Mouse (Mus musculus): ENCODE results near the gene Eif4a1.

The Eif4a1 gene

GRCm38 (mm10) chr11:69621571-69622268 is 50.5 kb downstream of the Eif4a1 start, which contains the start of gene Sat2:
Sat2 (plus strand) TSS chr11:69622024.
- in situ Hi-C loops (cut with MboI; ENCODE audit: low pct_unique_long_range_greater_than_20kb in 1 of 2, low sequenced_read_pairs in 2 of 2, unreplicated experiment in 1 of 2), result loop anchor here in 1 of 2 experiments (25.0 kb wide), 1 partner anchor 209 kb away; the partner anchor contains the start of gene Kdm6b

DNA sequence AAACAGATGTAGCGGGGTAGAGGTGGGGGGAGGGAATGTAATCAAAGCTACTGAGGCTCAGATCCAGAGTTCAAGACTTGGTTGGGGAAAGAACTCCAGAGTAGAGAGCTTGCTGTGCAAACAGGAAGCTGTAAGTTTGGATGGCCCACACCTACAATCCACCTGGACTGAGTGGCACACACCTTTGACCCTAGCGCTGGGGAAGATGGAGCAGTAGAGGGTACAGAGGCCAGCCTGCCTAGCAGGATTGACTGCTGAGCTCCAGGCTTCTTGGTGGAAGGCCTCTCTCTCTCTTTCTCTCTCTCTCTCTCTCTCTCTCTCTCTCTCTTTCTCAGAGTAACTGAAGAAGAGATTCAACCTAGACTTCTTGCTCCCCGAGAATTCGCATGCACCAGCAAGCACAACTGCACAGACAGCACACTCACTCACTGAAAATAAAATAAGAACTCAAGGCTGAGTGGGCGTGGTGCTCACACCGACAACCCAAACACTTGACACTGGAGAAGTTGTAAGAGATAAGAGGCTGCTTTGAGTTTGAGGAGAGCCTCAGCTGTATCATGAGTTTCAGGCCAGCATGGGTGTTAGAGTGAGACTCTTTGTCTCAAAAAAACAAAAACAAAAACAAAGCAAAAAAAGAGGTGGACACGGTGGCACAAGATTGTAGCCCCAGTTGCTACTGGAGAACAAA is 51.7 kb downstream of the Eif4a1 start:
- in situ Hi-C loops (cut with MboI; ENCODE audit: low pct_unique_long_range_greater_than_20kb in 1 of 2, low sequenced_read_pairs in 2 of 2, unreplicated experiment in 1 of 2), result loop anchor here in 1 of 2 experiments (25.0 kb wide), 1 partner anchor 208 kb away; the partner anchor contains the start of gene Kdm6b

DNA sequence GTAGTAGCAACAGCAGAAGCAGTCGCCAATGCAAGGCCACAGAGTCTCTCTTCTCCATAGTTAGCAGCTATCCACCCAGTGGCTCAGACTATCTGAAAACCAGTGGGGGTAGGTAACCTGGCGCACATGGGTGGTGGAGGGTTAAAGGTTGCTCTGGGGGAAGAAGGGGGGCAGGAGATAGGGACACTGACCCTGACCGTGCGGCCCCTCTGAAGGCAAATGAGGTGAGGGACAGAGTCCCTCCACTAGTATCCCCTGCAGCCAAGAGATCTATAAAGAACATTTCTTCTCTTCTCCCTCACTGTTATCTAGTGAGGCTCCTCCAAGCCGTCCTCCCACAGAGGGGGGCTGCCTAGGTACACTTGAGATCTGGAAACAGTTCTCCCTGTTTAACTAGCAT is 54.4 kb downstream of the Eif4a1 start, which contains the start of gene Shbg:
Gene Shbg (minus strand): TSS at position 101 of the 400 bp plus-strand sequence.
- in situ Hi-C loops (cut with MboI; ENCODE audit: low pct_unique_long_range_greater_than_20kb in 1 of 2, low sequenced_read_pairs in 2 of 2, unreplicated experiment in 1 of 2), result loop anchor here in 1 of 2 experiments (10.0 to 25.0 kb wide), 2 partner anchors 73 to 206 kb away; partner anchors contain the start of genes Dnah2 and Kdm6b

All from mouse embryonic stem cell (cell line).